Mouse (Mus musculus): ENCODE results near the gene Ccr4.
"Not testable (repeated sequence)": the region's sequence is repeated elsewhere in the genome, so short reads cannot be mapped to it uniquely, and the experiment has no call there.

Gene Ccr4

DNA sequence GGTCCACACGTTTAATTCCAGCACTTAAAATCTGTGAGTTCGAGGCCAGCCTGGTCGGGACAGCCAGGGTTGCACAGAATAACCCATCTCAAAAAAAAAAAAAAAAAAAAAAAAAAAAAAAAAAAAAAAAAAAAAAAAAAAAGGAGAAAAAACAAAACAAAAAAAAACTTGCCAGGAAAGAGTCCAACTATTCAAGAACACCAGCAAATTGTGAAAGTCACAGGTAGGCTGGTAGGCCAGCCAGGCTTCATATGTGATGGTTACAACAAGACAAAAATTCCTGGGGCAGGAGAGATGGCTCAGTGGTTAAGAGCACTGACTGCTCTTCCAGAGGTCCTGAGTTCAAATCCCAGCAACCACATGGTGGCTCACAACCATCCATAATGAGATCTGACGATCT lies 15.8 kb upstream of the Ccr4 start:
- not testable (repeated sequence) for DNase-seq

DNA sequence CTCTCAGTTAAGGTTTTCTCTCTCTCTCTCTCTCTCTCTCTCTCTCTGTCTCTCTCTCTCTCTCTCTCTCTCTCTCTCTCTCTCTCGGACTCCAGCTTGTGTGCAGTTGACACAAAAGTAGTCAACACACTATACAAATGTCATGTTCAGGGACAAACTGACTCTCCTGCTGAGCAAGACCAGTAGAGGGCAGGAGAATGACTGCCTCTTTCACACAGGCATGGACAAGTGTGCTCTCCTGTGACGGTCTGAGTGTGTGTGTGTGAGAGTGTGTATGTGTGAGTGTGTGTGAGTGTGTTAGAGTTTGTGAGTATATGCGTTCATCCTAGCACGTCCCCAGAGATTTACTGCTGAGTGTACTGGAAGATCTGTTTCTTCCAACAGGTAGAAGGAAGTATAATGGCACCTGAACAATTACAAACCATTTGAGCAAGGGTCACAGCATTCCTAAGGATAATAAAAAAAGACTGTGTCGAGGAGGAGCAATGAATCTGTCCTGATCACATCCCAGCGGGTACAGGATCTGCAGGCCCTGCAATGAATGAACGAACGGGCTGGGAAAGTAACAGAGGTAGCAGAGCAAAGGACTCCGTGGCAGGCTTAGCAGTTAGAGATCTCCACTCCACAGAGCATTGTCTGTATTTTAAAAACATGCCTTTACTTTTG lies 14.2 kb upstream of the Ccr4 start:
- DNase-seq = no peak

DNA sequence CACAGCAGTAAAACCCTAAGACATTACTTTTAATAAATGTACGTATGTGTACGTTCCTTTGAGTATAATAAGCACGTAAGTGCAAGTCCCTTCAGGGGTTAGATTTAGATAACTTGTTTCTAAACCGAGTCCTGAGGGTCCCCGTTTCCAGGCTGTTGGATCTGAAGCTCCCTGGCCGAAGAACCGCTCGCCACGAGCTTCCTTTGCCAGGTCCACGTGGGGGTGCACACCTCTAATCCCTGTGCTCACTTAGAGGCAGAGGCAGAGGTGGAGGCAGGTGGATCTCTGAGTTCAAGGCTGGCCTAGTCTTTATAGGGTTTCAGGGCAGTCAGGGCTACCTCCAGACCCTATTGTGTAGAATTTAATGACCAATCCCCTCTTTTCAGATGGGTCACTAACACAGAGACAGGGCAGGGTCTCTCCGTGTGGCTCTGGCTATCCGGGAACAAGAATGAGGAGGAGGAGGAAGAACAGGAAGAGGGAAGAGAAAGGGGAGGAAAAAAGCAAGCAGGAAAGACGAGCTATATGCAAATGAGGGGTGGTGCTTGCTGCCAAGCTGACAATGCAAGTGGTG lies 13.3 kb upstream of the Ccr4 start:
- DNase-seq = no peak

DNA sequence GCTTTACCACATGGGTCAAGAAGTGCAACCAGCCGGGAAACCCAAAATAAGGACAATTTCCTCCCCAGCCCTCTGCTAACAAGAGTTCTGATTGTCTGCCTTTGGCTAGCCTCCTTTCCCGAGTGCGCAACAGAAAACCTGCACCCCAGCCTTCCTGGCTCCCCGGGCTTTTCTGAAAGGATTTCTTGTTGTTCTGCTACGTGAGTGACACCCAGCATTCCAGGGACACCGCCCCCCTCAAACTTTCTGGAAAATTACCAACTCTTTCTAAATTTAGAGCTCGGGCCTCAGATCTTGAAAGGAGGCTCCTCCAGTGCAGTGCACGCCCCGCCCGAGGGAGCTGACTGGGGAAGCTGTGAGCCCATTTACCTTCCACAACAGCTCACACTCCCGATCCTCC lies 10.6 kb upstream of the Ccr4 start, which contains the start of gene C130032M10Rik:
Gene C130032M10Rik (plus strand): TSS at position 334 of the 400 bp plus-strand sequence.
- no peak for DNase-seq

DNA sequence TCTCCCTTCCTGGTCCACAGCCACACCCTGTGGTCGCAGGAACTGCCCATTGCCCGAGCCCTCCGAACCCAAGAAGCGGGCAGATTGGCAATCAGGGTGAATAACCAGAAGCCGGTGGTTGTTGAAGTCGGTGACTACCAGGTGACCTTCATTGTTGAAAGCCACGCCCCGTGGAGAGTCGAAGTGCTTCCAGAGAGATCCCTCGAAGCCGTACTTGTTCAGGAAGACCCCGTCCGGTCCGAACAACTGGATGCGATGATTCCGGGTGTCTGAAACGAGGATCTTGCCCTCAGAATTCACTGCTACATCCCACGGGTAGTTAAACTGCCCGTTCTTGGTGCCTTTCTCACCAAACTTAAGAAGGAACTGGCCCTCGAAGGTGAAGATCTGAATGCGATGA lies 8.1 kb upstream of the Ccr4 start:
- no peak for DNase-seq

DNA sequence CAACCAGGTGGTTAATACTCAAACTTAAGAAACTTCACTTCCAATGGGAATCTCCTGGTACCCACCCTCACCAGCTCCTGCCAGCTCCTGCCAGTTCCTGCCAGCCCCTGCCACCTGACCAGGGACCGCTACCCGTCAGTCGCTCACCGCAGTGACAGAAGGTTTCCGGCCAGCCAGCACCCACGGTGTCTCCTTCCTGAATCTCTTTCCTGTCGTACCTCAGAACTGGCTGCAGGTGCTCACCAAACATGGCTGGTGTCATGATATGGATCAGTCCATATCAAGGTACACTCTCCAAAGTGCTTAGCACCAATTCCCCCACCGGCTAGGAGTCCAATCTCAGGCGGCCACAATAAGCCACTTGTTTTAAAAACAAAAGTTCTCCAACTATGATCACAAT lies 5.1 kb upstream of the Ccr4 start:
- peak; percentile 74 for DNase-seq

DNA sequence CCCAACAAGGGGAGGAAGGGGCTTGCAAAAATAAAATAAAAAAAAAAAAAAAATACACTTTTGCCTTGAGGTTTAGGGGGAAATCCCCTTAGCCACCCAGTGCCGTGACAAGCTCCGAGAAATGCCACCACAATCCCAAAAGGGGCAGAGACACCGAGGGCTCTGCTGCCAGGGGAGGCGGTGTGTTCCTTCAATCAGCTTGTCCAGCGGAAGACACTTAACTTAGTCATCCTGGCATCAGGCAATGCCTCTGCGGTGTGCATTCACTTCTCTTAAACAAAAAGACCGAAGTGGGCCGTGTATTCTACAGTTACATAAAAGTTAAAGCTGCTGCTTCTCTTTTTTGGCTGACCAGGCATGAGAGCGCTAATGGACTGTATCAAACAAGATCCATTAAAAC lies 2.7 kb upstream of the Ccr4 start:
- no peak for DNase-seq

DNA sequence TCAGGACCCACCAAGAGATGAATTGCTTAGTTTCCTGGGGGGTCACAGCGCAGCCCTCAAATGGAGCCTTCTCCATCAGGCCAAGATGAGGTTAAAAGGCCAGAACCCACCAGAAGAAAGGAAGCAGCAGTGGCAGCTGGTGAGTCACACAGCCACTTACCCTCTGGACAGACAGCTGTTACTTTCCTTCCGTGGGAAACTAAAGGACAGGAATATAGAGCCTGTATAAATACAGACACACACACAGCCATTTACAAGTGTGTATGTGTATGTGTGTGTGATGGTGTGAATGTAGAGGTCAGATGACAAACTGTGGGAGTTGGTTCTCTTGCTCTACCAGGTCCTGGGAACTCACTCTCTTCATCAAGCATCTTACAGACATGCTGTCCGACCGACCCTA lies 1.8 kb upstream of the Ccr4 start:
- no peak for DNase-seq

DNA sequence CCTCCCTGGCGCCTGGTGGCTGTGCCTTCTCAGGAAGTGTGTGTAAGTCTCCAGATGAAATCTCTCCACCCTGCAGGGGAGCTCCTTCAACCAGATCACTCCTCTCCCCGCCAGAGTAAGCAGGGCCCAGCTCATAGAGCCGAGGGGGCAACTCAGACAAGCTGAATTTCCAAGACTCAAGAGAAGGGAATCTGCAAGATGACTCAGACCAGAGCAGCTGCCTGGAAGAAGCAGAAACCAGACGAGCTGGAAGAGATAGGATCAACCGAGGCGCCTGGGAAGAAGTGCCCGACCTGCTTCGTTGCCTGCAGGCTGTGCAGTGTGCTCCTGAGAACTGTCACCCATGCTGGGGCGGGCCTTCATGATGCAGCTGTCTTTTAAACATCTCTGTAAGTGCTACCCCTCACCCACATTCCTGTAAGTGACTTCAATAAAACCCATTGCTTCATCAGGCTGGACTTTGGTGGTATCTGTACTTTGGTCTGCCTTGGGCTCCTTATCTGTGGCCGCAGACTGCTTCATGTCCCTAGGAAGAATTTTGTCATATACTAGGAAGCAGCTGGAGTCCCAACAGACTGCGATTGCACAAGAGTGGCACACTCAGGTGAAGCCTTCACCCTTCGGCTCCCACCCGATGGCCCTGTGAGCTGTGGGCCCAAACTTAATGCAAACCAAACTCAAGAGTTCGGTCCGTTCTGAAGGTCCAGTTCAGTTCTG lies 1.8 kb downstream of the Ccr4 start:
- DNase-seq = no peak

DNA sequence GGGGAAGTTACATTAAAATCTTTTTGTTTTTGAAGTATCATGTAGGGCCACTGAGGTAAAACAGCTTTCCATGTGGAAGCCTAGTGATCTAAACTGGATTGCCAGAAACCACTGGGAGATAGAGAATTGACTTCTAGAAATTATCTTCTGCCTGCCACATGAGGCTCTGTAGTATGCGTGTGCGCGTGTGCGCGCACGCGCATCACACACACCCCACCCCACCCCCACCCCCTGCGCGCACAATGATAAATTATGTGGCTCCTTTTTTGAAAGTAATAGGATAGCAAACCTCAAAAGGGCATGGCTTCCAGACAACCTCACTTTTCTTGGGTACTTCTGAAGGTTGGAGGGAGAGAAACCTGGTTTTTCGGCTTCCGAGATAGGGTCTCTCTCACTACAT lies 2.8 kb downstream of the Ccr4 start:
- no peak for DNase-seq

DNA sequence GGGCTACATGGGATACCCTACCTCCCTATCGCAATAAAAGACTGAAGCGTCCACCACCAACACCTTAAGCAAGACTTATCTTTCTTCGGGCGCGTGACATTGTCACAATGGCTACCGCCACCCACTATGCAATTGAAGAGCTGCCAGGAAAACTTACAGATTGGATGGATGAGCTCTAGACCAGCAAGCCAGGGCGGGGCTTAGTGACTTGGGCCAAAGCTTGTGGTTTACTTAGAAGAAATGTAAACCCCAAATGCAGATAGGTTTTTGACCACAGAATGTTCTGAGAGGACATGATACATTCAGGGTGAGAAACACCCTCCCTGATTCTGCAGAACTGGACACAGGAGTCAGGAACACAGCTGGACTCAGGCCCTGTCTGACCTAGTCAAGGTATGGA lies 3.6 kb downstream of the Ccr4 start:
- DNase-seq = no peak

DNA sequence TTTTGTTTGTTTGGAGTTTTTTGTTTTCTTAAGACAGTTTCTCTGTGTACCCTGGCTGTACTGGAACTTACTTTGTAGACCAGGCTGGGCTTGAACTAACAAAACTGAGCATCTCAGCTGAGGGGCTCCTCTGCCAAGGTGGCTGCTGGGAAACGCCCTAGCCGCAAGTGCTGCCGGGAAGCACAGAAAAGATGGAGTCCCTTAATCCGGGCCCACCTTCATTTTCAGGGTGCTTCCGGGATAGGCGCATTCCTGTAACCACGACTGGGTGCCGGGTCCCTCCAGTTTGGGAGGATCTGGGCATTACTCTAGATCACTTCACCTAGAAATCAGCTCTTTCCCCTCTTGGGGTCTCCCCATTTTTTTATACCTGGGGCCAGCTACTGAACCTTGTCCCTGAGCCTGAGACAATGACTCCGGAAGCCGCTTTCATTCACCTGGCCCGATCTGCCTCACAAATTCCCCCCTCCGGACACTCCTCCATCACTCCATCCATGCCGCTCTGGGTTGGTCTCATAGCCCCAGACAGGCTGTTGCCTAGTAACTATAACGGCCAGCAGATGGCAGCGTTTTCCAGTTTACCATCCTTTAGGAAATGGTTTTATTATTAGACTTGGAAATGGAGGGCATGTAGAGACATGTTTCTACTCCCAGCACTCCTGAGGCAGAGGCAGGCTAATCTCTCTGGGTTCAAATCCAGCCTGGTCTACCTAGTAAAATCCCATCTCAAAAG lies 4.8 kb downstream of the Ccr4 start:
- DNase-seq = peak; percentile 75

DNA sequence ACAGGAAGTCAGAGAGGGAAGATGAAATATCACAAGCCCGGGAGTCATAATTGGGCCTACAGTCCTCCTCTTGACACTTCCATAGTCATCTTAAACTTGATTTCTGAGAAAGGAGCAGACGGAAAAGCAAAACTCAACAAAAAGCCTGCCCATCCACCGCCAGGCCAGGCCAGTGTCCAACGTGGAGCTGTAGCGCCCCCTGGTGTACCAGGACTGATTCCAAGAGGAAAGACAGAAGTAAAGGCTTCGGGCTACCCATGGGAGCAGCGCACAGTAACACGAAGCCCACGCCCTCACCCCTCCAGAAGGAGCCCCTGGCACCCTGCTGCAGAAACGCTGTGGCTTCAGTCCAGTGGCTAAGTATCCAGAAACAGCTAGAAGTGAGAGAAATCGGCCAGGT lies 6.5 kb downstream of the Ccr4 start:
- DNase-seq = peak; percentile 94

DNA sequence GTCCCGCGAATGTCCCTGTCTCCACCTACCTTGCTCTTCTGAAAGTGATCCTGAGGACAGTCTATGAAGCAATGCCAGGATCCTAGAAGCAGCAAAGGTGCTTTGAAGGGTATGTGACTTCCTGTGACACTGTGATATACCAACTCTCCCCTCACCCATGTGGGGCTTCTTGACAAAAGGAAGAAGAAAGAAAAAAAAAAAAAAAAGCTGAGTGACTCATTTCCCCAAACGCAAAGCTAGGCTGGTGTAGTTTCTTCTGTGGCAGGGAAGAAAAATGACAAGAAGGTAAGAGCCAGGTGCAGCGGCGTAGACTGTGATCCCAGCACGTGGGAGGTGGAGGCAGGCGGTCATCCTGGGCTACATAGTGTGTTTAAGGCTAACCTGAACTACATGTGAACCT lies 8.2 kb downstream of the Ccr4 start:
- peak; percentile 71 for DNase-seq

DNA sequence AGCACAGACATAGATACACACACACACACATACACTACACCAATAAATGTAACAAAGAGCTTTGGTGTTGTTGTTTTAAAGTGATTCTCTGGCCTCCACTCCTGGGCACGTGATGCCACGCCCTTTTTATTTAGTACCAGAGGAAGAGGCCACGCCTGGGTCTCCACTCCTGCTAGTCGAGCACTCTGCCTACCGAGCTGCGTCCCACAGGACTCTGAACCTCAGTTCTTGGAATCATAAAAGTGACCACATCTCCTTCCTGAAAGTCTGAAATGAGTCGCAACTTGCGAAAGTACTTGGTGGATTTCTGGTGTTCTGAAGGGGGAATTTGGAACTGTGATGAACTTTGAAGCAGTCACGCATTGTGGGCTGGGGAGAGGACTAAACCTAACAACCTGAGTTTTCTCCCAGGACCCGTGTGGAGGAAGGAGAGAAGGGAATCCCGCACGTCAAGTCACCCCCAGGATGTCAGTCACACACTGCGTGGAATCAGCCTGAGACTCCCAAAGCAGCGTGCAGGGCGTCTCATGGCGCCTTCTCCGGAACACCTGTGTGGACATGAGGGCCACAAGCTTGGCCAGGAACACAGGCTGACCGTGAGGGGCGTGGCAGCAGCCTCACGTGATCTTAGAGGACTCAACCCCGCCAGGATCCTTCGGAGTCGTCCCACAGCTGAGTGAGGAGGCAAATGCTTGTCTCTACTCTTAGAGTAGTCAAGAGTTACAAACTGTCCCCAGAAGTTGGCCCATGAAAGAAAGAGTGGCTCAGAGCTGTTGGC lies 17.0 kb downstream of the Ccr4 start:
- DNase-seq = no peak

DNA sequence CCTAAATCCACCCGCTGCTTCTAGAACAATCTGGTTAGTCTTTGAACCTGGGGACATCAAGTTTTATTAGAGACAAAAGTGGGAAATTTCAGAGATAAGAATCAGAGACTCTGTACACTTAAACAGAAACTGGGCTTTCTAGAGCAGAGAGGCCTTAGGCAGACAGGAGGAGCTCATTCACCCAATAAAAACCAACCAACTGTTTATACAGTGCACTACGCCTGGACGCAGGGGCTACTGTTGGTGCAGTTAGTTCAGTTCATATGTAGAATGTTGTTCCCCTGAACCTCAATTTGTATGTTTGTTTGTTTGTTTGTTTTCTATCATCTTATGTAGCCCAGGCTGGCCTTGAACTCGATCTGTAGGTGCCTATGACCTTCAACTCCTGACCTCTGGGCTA lies 17.9 kb downstream of the Ccr4 start:
- DNase-seq = no peak

DNA sequence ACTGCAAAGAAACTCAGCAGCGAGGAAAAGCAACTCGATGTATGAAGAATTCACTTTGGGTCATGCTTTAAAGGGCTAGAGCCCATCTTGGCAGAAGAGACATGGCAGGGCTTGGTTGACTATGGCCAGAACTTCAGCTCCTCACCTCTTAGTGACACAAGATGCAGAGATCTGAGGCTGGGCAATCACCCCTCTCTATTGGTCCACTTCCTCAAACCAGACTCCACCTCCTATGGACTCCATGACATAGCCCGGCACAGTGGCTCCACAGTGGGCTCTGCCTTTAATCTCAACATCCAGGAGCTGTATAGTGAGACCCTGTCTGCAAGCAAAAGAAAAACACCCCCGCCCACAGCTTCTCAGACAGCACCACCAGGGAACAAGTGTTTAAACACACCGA lies 19.9 kb downstream of the Ccr4 start:
- no peak for DNase-seq

DNA sequence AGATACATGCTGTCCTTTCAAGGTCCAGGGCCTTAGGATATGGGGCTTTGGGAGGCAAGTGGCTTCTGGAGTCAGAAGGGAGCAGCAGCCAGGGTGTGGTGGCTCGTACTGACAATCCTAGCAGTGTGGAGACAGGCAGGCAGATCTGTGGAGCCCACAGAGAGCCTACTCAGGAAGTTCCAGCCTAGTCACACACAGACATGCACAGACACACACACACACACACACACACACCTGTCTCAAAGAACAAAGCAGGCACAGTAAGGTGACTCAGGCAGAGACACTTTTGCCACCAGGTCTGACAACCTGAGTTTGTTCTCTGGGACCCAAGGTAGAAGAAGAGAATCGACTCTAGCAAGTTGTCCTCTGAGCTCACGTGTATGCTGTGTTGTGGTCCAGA lies 23.8 kb downstream of the Ccr4 start:
- peak; percentile 40 for DNase-seq

DNA sequence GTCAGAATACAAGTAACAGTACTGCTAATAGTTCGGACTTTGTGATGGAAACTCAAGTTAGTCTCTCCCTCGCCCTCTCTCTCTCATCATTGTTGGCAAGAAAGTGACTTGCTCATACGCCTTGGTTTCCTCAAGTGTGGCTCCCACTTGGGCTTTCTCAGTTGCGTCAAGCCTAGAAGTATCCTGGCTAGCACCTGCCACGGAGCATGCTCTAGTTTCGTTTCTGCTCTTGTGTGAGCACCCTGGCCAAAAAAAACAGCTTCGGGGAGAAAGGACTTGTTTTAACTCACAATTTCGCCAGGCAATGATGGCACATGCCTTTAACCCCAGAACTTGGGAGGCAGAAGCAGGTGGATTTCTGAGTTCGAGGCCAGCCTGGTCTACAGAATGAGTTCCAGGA lies 27.7 kb downstream of the Ccr4 start:
- DNase-seq = no peak

DNA sequence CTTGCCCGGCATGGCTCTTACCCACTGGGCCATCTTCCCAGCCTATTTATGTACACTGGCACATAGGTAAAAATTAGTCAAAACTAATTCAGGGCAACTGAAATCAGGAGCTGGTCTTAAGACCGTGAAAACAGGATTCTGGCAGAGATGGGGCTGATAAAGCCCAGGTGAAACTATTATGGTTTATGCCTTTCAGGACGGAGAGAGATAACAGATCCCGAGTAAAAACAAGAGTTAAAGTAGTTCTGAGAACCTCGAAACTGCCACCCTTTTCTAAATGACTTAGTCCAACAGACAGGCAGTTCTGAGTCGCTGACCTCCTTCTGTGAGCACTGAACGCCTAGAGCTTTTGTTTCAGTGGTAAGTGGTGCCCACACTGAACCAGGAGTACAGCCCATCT lies 32.8 kb downstream of the Ccr4 start:
- no peak for DNase-seq

DNA sequence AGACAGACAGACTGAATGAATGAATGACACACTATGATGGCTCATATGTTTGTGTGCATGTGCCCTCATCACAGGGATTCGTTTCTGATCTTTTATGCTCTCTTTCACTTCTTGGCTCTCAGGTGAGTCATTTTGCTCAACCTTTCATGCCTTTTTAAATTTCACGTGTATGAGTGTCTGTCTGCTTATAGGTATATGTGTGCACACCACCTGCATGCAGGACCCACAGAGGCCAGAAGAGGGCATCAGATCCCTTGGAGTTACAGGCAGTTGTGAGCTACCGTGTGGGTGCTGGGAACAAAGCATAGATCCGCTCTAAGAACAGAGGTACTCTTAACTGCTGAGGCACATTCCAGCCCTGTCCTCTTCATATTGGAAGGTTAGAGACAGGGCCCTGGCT lies 36.0 kb downstream of the Ccr4 start:
- no peak for DNase-seq

DNA sequence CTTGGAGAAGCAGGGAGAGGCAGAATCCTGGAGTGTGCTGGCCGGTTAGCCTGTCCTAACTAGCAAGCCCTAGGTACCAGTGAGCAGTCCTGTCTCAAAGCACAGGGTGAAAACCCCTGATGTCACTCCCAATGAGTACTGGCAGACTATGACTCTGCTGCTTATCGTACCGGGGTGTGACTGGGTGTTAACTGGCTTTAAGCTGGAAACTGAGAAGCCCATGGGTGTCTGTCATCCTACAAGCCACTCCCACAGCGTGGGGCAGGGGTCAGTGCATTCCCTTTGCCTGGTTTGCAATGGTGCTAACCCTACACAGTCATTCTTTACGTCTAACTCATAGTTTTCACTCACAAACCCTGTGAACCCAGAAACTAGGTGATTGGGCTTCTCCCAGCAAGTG lies 36.5 kb downstream of the Ccr4 start:
- DNase-seq = no peak

DNA sequence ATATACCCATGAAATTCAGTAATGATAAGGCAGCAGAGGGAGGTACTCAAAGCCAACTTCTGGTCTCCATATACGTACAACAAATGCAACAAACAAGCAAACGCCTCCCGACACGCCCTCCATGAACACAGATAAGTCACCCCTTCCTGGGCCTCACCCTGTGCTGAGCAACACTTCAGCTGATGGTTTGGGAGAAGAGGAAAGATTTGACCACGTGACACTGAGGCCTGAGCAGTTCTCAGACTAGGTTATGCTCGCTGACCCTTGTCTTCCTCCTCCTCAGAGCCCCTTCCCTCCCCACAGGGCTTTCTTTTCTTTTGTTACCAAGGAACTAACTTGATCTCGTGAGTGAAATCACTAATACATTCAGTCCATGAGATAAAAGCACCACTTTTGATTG lies 37.8 kb downstream of the Ccr4 start:
- DNase-seq = no peak
